Mouse (Mus musculus) kidney, adult 2 months (tissue): ENCODE measurements around the gene Prcp.

Experiments used
- CTCF ChIP-seq: fragments of 200-500 bp; conservative IDR thresholded peaks from 2 replicates; pipeline ENCODE4 v1.5.1; 2011; ENCODE audit warnings: low read depth, mild to moderate bottlenecking, control low read depth, low read length, moderate library complexity, mixed read lengths; ENCODE audit not compliant: insufficient read depth, insufficient read length
- POLR2A ChIP-seq: fragments of 200-500 bp; IDR thresholded peaks from one replicate; pipeline ENCODE4 v1.6.1; 2011; ENCODE audit warnings: low read depth, low read length, control low read depth

- no peak for TF ChIP-seq CTCF
- no peak for TF ChIP-seq POLR2A
Observed at GRCm38 (mm10) chr7:92832395-92832794, 41.9 kb upstream of the Prcp start.
